Mouse (Mus musculus) heart, embryonic 11.5 days (tissue): ENCODE results near the gene Henmt1. TPM values are rescaled to one million over a fixed set of nuclear protein-coding genes. Genes with fewer than 3 reads are reported as not detected.

ENCODE experiments used
- ATAC-seq: fragments of 200-750 bp; cut with Nextera tagmentation; replicated peaks from 2 replicates; pipeline ENCODE4 v1.8.0; 2017; ENCODE audit warnings: moderate library complexity; ENCODE audit not compliant: insufficient number of reproducible peaks, low FRiP score, low TSS enrichment
- H3K27ac ChIP-seq: fragments of 300-500 bp; sonication (generic); 2 replicates; pipeline ENCODE4 v1.5.1; 2014; ENCODE audit warnings: mild to moderate bottlenecking, low read depth, low read length
- H3K27me3 ChIP-seq: fragments of 300-500 bp; sonication (generic); 2 replicates; pipeline ENCODE4 v1.6.1; 2014; ENCODE audit warnings: mild to moderate bottlenecking, low read length, mixed read lengths; ENCODE audit not compliant: control insufficient read depth, insufficient read depth
- H3K36me3 ChIP-seq: fragments of 300-500 bp; sonication (generic); 2 replicates; pipeline ENCODE4 v1.6.1; 2014; ENCODE audit warnings: mild to moderate bottlenecking, low read length, moderate library complexity, mixed read lengths; ENCODE audit not compliant: control insufficient read depth, insufficient read depth
- H3K4me1 ChIP-seq: fragments of 300-500 bp; sonication (generic); 2 replicates; pipeline ENCODE4 v1.6.1; 2014; ENCODE audit warnings: low read length; ENCODE audit not compliant: control insufficient read depth, insufficient read depth
- H3K4me2 ChIP-seq: fragments of 300-500 bp; sonication (generic); 2 replicates; pipeline ENCODE4 v1.6.1; 2014; ENCODE audit warnings: mild to moderate bottlenecking, moderate library complexity
- H3K4me3 ChIP-seq: fragments of 300-500 bp; sonication (generic); 2 replicates; pipeline ENCODE4 v1.5.1; 2014; ENCODE audit warnings: low read depth, low read length
- H3K9ac ChIP-seq: fragments of 300-500 bp; sonication (generic); 2 replicates; pipeline ENCODE4 v1.6.1; 2014; ENCODE audit warnings: mild to moderate bottlenecking, low read depth, low read length, moderate library complexity
- H3K9me3 ChIP-seq: fragments of 300-500 bp; sonication (generic); replicated peaks from 2 replicates; pipeline ENCODE4 v1.6.1; 2016; ENCODE audit warnings: low read length; ENCODE audit not compliant: control insufficient read depth
- whole genome bisulfite sequencing: fragments of 180-500 bp; shearing (Covaris S2); extraction: QIAGEN DNeasy Blood & Tissue Kit; methylation state at CpG from one replicate; pipeline ENCODE4 v1.1.7; 2014; ENCODE audit not compliant: insufficient replicate concordance; 5-methylcytosine and 5-hydroxymethylcytosine counted together
- polyA plus RNA-seq: library from polyadenylated mRNA; unstranded; fragments of >200 nt; fragmentation: Nextera tagmentation; extraction: Ambion mirVana; gene quantifications from 2 replicates; pipeline ENCODE4 v1.2.1, GENCODE M21; 2014

Henmt1 gene
- polyA plus RNA-seq, 1 experiment from 2014 or later, result 0.16 TPM

- Histone ChIP-seq H3K9ac (no peak overlapping the region), H3K36me3 (peaks cover 10% of the 10 kb centered on the region; the same call in 1 of the 2 replicates), H3K9me3 (no peaks in the 10 kb centered on the region), H3K4me3 (no peak overlapping the region), H3K4me2 (no peak overlapping the region), H3K27me3 (no peaks in the 10 kb centered on the region), H3K27ac (no peak overlapping the region), H3K4me1 (0 out of 2 replicates have a peak, but pooled peaks cover 2% of the 10 kb centered on the region)
- ATAC-seq, result no peak
- 92% methylated on average over 13 of the region's 13 CpGs for WGBS
Measured at GRCm38 (mm10) chr3:108977340-108978030, 37.8 kb downstream of the Henmt1 start.

- Histone ChIP-seq H3K4me1 (no peaks in the 10 kb centered on the region), H3K9ac (no peak overlapping the region), H3K4me3 (no peak overlapping the region), H3K27ac (no peak overlapping the region), H3K4me2 (no peak overlapping the region), H3K27me3 (no peaks in the 10 kb centered on the region), H3K36me3 (peaks cover 10% of the 10 kb centered on the region; the same call in 1 of the 2 replicates), H3K9me3 (no peaks in the 10 kb centered on the region)
- 68% methylated on average over 6 of the region's 6 CpGs for WGBS
- no peak for ATAC-seq
Measured at GRCm38 (mm10) chr3:108981946-108982345, 42.3 kb downstream of the Henmt1 start.

- ATAC-seq, result no peak
- H3K9me3 ChIP-seq, result no peaks in the 10 kb centered on the region
- 40% methylated on average over 5 of the region's 5 CpGs for WGBS
- no peaks in the 10 kb centered on the region for H3K4me1 ChIP-seq
- peaks cover 10% of the 10 kb centered on the region; the same call in 1 of the 2 replicates for H3K36me3 ChIP-seq
- H3K9ac ChIP-seq, result no peak overlapping the region
- no peak overlapping the region for H3K4me2 ChIP-seq
- H3K27me3 ChIP-seq, result no peaks in the 10 kb centered on the region
- H3K27ac ChIP-seq, result no peak overlapping the region
- no peak overlapping the region for H3K4me3 ChIP-seq
Measured at GRCm38 (mm10) chr3:108983989-108984388, 44.3 kb downstream of the Henmt1 start.

GRCm38 (mm10) chr3:108986534-108986933 lies 46.9 kb downstream of the Henmt1 start:
- Histone ChIP-seq H3K4me3 (no peak overlapping the region), H3K27ac (no peak overlapping the region), H3K27me3 (no peaks in the 10 kb centered on the region), H3K36me3 (0 out of 2 replicates have a peak, but pooled peaks cover 3% of the 10 kb centered on the region), H3K9ac (no peak overlapping the region), H3K9me3 (no peaks in the 10 kb centered on the region), H3K4me1 (no peaks in the 10 kb centered on the region), H3K4me2 (no peak overlapping the region)
- 75% methylated on average over 1 of the region's 1 CpGs for WGBS
- ATAC-seq, result no peak

- WGBS, result 80% methylated on average over 12 of the region's 12 CpGs
- Histone ChIP-seq H3K4me2 (no peak overlapping the region), H3K9ac (no peak overlapping the region), H3K9me3 (no peaks in the 10 kb centered on the region), H3K36me3 (0 out of 2 replicates have a peak, but pooled peaks cover 3% of the 10 kb centered on the region), H3K4me3 (no peak overlapping the region), H3K27me3 (no peaks in the 10 kb centered on the region), H3K4me1 (no peaks in the 10 kb centered on the region), H3K27ac (no peak overlapping the region)
- ATAC-seq, result no peak
Measured at GRCm38 (mm10) chr3:108987009-108987659, 47.5 kb downstream of the Henmt1 start.

- 77% methylated on average over 9 of the region's 9 CpGs for WGBS
- Histone ChIP-seq H3K4me3 (no peak overlapping the region), H3K36me3 (0 out of 2 replicates have a peak, but pooled peaks cover 3% of the 10 kb centered on the region), H3K27ac (no peak overlapping the region), H3K9me3 (no peaks in the 10 kb centered on the region), H3K27me3 (no peaks in the 10 kb centered on the region), H3K9ac (no peak overlapping the region), H3K4me2 (no peak overlapping the region), H3K4me1 (no peaks in the 10 kb centered on the region)
- no peak for ATAC-seq
Measured at GRCm38 (mm10) chr3:108989971-108990548, 50.4 kb downstream of the Henmt1 start.

GRCm38 (mm10) chr3:108994477-108994876 lies 54.8 kb downstream of the Henmt1 start:
- H3K4me2 ChIP-seq, result no peak overlapping the region
- peaks cover 5% of the 10 kb centered on the region; the same call in 1 of the 2 replicates for H3K4me1 ChIP-seq
- no peak overlapping the region for H3K4me3 ChIP-seq
- no peak for ATAC-seq
- H3K27ac ChIP-seq, result no peak overlapping the region
- H3K36me3 ChIP-seq, result no peaks in the 10 kb centered on the region
- H3K27me3 ChIP-seq, result no peaks in the 10 kb centered on the region
- WGBS, result 82% methylated on average over 2 of the region's 2 CpGs
- no peaks in the 10 kb centered on the region for H3K9me3 ChIP-seq
- H3K9ac ChIP-seq, result no peak overlapping the region

- H3K4me1 ChIP-seq, result peaks cover 5% of the 10 kb centered on the region; the same call in 1 of the 2 replicates
- H3K4me3 ChIP-seq, result no peak overlapping the region
- ATAC-seq, result no peak
- H3K27ac ChIP-seq, result no peak overlapping the region
- H3K36me3 ChIP-seq, result no peaks in the 10 kb centered on the region
- no peak overlapping the region for H3K9ac ChIP-seq
- H3K27me3 ChIP-seq, result no peaks in the 10 kb centered on the region
- 62% methylated on average over 2 of the region's 2 CpGs for WGBS
- H3K4me2 ChIP-seq, result no peak overlapping the region
- H3K9me3 ChIP-seq, result no peaks in the 10 kb centered on the region
Measured at GRCm38 (mm10) chr3:108995379-108995778, 55.7 kb downstream of the Henmt1 start.
